Mouse (Mus musculus) hindbrain, postnatal 0 days (tissue): Measurements from ENCODE around the gene Alpk1. TPM values are rescaled to one million over a fixed set of nuclear protein-coding genes. Genes with fewer than 3 reads are reported as not detected.
A peak's percentile ranks its signal among the peaks of the same experiment; 100 is the strongest.

Experiments used
- ATAC-seq: fragments of 200-750 bp; cut with Nextera tagmentation; 2 replicates; pipeline ENCODE4 v1.8.0; 2017; ENCODE audit warnings: mild to moderate bottlenecking, moderate TSS enrichment, moderate library complexity
- DNase-seq: peaks from one replicate; pipeline ENCODE4 v3.0.0-alpha.2; 2015; ENCODE audit warnings: low spot score
- H3K27ac ChIP-seq: fragments of 300-500 bp; sonication (generic); 2 replicates; pipeline ENCODE4 v1.5.1; 2014; ENCODE audit warnings: mild to moderate bottlenecking
- H3K27me3 ChIP-seq: fragments of 300-500 bp; sonication (generic); 2 replicates; pipeline ENCODE4 v1.6.1; 2014; ENCODE audit warnings: low read length, mixed read lengths; ENCODE audit not compliant: insufficient read depth
- H3K36me3 ChIP-seq: fragments of 300-500 bp; sonication (generic); 2 replicates; pipeline ENCODE4 v1.6.1; 2014; ENCODE audit warnings: low read length, mixed read lengths; ENCODE audit not compliant: insufficient read depth
- H3K4me1 ChIP-seq: fragments of 300-500 bp; sonication (generic); 2 replicates; pipeline ENCODE4 v1.6.1; 2014; ENCODE audit warnings: antibody characterized with exemption, low read length, mixed read lengths; ENCODE audit not compliant: insufficient read depth
- H3K4me2 ChIP-seq: fragments of 300-500 bp; sonication (generic); 2 replicates; pipeline ENCODE4 v1.6.1; 2014; ENCODE audit warnings: low read depth, mild to moderate bottlenecking, low read length, moderate library complexity, mixed read lengths
- H3K4me3 ChIP-seq: fragments of 300-500 bp; sonication (generic); 2 replicates; pipeline ENCODE4 v1.5.1; 2014; ENCODE audit warnings: low read length
- H3K9ac ChIP-seq: fragments of 300-500 bp; sonication (generic); replicated peaks from 2 replicates; pipeline ENCODE4 v1.6.1; 2014; ENCODE audit warnings: mild to moderate bottlenecking, low read length, moderate library complexity, mixed read lengths
- H3K9me3 ChIP-seq: fragments of 300-500 bp; sonication (generic); 2 replicates; pipeline ENCODE4 v1.6.1; 2016; ENCODE audit warnings: low read length, mixed read lengths
- CTCF ChIP-seq: IDR thresholded peaks from 2 replicates; pipeline ENCODE4 v1.5.1; 2016; ENCODE audit warnings: antibody characterized with exemption, control low read depth, low read depth
- WGBS: fragments of 180-500 bp; shearing (Covaris S2); extraction: QIAGEN DNeasy Blood & Tissue Kit; methylation state at CpG from one replicate; pipeline ENCODE4 v1.1.7; 2014; 5-methylcytosine and 5-hydroxymethylcytosine counted together
- polyA plus RNA-seq: library from polyadenylated mRNA; unstranded; fragments of >200 nt; fragmentation: Nextera tagmentation; extraction: Ambion mirVana; gene quantifications from 2 replicates; pipeline ENCODE4 v1.2.1, GENCODE M21; 2015
- total RNA-seq: library from RNA; depleted of rRNA; stranded (reverse); fragments of >200 nt; gene quantifications from 2 replicates; pipeline ENCODE4 v1.2.3, GENCODE M21; 2014; rRNA removed

Gene Alpk1
- total RNA-seq (1.3 and 5.3 TPM in 2 replicates), polyA plus RNA-seq (0.49 and 0.57 TPM in 2 replicates)

- peak; percentile 76 for ATAC-seq
- no peaks in the 10 kb centered on the region for H3K4me1 ChIP-seq
- WGBS: 2% methylated on average over 24 of the region's 24 CpGs
- H3K9ac ChIP-seq: 0 out of 2 replicates have a peak within 1 kb of the TSS, but pooled peaks have one; percentile 6
- H3K9me3 ChIP-seq: no peaks in the 10 kb centered on the region
- H3K27ac ChIP-seq: no peak within 1 kb of the TSS
- TF ChIP-seq CTCF: peak; percentile 50
- no peaks in the 10 kb centered on the region for H3K36me3 ChIP-seq
- H3K4me3 ChIP-seq: peak within 1 kb of the TSS; percentile 34
- H3K4me2 ChIP-seq: peak within 1 kb of the TSS; percentile 60
- no peaks in the 10 kb centered on the region for H3K27me3 ChIP-seq
- peak; percentile 69 for DNase-seq
Measured at GRCm38 (mm10) chr3:127780021-127780644, at the start of gene Alpk1. TSS of gene Alpk1 (minus strand) at chr3:127780527.

GRCm38 (mm10) chr3:127827123-127827522 lies 46.8 kb upstream of the Alpk1 start:
- TF ChIP-seq CTCF: no peak
- H3K4me3 ChIP-seq: no peak overlapping the region
- 0 out of 2 replicates have a peak, but pooled peaks cover 2% of the 10 kb centered on the region for H3K36me3 ChIP-seq
- H3K9me3 ChIP-seq: no peaks in the 10 kb centered on the region
- ATAC-seq (peak; percentile 45; the same call in 1 of the 2 replicates), DNase-seq (no peak)
- no peak overlapping the region for H3K4me2 ChIP-seq
- no peak overlapping the region for H3K9ac ChIP-seq
- WGBS: 33% methylated on average over 7 of the region's 7 CpGs
- H3K27me3 ChIP-seq: no peaks in the 10 kb centered on the region
- H3K4me1 ChIP-seq: no peaks in the 10 kb centered on the region
- no peak overlapping the region for H3K27ac ChIP-seq

GRCm38 (mm10) chr3:127826503-127826902 lies 46.2 kb upstream of the Alpk1 start:
- no peak for DNase-seq
- H3K27ac ChIP-seq: no peak overlapping the region
- H3K36me3 ChIP-seq: 0 out of 2 replicates have a peak, but pooled peaks cover 6% of the 10 kb centered on the region
- H3K4me2 ChIP-seq: no peak overlapping the region
- ATAC-seq: peak; percentile 33; the same call in 1 of the 2 replicates
- no peak for TF ChIP-seq CTCF
- H3K9me3 ChIP-seq: no peaks in the 10 kb centered on the region
- H3K4me3 ChIP-seq: no peak overlapping the region
- 82% methylated on average over 7 of the region's 7 CpGs for WGBS
- H3K27me3 ChIP-seq: no peaks in the 10 kb centered on the region
- no peak overlapping the region for H3K9ac ChIP-seq
- no peaks in the 10 kb centered on the region for H3K4me1 ChIP-seq

DNA sequence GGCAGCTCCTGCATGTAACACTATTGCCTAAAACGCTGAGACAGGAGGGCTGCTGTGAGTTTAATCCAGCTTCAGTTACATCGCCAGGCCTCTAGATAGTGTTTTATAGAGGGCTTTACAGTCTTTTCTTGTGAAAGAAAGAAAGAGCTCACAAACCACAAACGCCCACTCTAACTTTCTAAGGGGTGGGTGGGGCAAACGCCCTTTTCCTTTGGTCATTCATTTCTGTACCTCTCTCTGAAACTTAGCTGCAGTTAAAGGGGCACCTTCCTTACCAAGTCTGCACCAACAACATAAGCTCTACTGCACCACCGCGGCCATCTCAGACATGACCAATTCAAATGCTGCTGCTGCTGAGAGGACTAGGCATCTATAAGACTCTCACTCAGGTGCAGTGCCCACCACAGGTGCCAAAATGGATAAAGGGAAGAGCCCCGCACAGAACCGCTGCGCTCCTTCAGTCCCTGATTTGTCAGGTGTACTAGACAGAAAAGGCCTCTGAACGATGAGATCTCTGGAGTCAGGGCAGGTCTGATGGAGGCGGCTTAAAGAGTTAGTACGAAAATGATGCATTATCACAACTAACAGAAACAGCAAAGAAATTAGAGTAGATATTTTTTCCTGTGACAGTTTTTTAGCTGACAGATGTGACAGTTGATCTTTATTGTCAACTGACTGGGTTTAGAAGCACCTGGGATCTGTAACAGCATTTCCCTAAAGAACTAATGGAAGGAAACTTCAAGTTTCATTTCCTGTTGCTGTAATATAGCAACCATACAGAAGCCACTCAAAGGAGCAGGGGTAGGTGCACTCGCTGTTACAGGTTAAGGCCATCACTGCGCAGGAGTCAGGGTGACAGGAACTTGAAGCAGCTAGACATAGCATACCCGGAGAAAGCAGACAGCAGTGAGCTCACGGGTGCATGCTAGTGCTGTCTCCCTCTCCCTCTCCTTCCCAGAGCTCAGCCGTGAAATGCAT lies 43.8 kb upstream of the Alpk1 start:
- no peak for TF ChIP-seq CTCF
- no peak for DNase-seq
- no peak for ATAC-seq
- H3K9ac ChIP-seq: no peak overlapping the region
- peaks cover 19% of the 10 kb centered on the region for H3K36me3 ChIP-seq
- no peaks in the 10 kb centered on the region for H3K27me3 ChIP-seq
- H3K4me1 ChIP-seq: no peaks in the 10 kb centered on the region
- no peak overlapping the region for H3K27ac ChIP-seq
- H3K4me2 ChIP-seq: no peak overlapping the region
- no peaks in the 10 kb centered on the region for H3K9me3 ChIP-seq
- WGBS: 82% methylated on average over 17 of the region's 17 CpGs
- no peak overlapping the region for H3K4me3 ChIP-seq

- Histone ChIP-seq H3K9me3 (no peaks in the 10 kb centered on the region), H3K9ac (no peak overlapping the region), H3K36me3 (peaks cover 19% of the 10 kb centered on the region), H3K4me3 (no peak overlapping the region), H3K4me2 (no peak overlapping the region), H3K27me3 (no peaks in the 10 kb centered on the region), H3K27ac (no peak overlapping the region), H3K4me1 (no peaks in the 10 kb centered on the region)
- 90% methylated on average over 5 of the region's 5 CpGs for WGBS
- ATAC-seq: no peak
- no peak for DNase-seq
- TF ChIP-seq CTCF: no peak
Measured at GRCm38 (mm10) chr3:127821209-127821608, 40.9 kb upstream of the Alpk1 start.

DNA sequence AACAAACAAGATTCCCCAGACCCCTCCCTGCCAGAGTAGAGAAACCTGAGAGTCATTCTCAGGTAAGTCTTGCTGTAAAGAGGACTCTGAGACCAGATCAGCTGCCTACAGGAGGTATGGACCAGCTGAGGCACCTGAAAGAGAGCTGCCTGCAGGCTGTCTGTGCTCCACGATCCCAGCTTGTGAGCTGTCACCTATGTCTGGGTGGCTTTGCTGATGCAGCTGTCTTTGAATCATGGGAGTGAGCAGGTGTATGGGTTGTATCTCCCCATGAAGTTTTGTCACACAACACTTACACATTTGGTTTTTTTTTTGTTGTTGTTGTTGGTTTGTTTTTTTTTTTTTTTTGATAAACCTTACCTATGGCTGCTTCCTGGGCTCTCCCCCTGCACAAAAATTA lies 40.1 kb upstream of the Alpk1 start:
- DNase-seq: no peak
- no peak for TF ChIP-seq CTCF
- H3K36me3 ChIP-seq: peaks cover 19% of the 10 kb centered on the region
- no peak overlapping the region for H3K27ac ChIP-seq
- no peaks in the 10 kb centered on the region for H3K4me1 ChIP-seq
- no peaks in the 10 kb centered on the region for H3K9me3 ChIP-seq
- H3K4me2 ChIP-seq: no peak overlapping the region
- H3K27me3 ChIP-seq: no peaks in the 10 kb centered on the region
- 90% methylated on average over 1 of the region's 1 CpGs for WGBS
- H3K9ac ChIP-seq: no peak overlapping the region
- H3K4me3 ChIP-seq: no peak overlapping the region
- ATAC-seq: no peak
